Comparison of ENCODE assay signal across 16 mouse cellular contexts in the genomic region with DNA sequence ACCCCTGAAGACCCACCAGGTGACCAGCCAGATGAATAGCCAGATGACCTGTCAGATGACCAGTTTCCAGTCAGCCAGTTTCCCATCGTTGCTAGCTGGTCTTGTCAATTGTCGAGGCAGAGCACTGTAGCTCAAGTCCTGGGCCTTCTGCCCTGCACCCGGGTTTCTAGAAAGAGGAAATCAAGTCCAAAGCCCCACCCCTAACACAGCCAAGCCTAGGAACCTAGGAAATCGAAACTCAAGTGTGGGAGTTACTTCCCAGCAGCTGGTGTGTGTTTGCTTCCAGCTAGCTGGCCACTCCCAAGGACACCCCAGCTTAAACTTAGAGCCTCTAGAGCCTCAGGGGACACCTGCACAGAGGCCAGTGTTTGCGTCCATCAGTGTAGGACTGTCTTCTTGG. TPM values are rescaled to one million over a fixed set of nuclear protein-coding genes. Genes with fewer than 3 reads are reported as not detected.
A peak's percentile ranks its signal among the peaks of the same experiment; 100 is the strongest.
DNase-seq lines count a peak whose midpoint lies in the region; ATAC-seq and TF ChIP-seq lines count a peak whose summit lies in the region.
"Had no signal": no experiment of that assay in that cellular context is flagged by ENCODE, and none has a peak within 500 bp of the region (broad histone marks: within the 10 kb centered on the region; RNA-seq: fewer than 3 reads in every experiment).

A gene (minus strand): TSS at position 166 of the 400 bp plus-strand sequence.

- H3K4me2 ChIP-seq in heart, embryonic 12.5 days, result no peak within 1 kb of the TSS
- no peak within 1 kb of the TSS for H3K4me2 ChIP-seq in stomach, postnatal 0 days (replicated peaks; ENCODE audit: low read depth)

- no peaks in the 10 kb centered on the region for H3K4me1 ChIP-seq in heart, embryonic 12.5 days (replicated peaks)
- H3K4me1 ChIP-seq in stomach, postnatal 0 days (replicated peaks; ENCODE audit: control insufficient read depth, insufficient read depth), result no peaks in the 10 kb centered on the region
- H3K4me1 ChIP-seq: limb, embryonic 10.5 days had no signal

- H3K27me3 ChIP-seq in heart, embryonic 12.5 days (replicated peaks), result peaks cover 24% of the 10 kb centered on the region
- H3K27me3 ChIP-seq in stomach, postnatal 0 days (ENCODE audit: control insufficient read depth, insufficient read depth, low read length), result no peaks in the 10 kb centered on the region

- H3K9ac ChIP-seq in heart, embryonic 12.5 days, result no peak within 1 kb of the TSS
- no peak within 1 kb of the TSS for H3K9ac ChIP-seq in stomach, postnatal 0 days (ENCODE audit: low read length)

- TF ChIP-seq CTCF in stomach, postnatal 0 days (IDR thresholded peaks at IDR 0.05; ENCODE audit: low read depth), result no peak

- 50% methylated on average over 5 of the region's 5 CpGs for WGBS in heart, embryonic 12.5 days
- WGBS in stomach, postnatal 0 days, result 45% methylated on average over 5 of the region's 5 CpGs

- no peaks in the 10 kb centered on the region for H3K36me3 ChIP-seq in heart, embryonic 12.5 days
- no peaks in the 10 kb centered on the region for H3K36me3 ChIP-seq in stomach, postnatal 0 days (ENCODE audit: control insufficient read depth, insufficient read depth, low read length)
- H3K36me3 ChIP-seq: limb, embryonic 10.5 days had no signal

- no peak for ATAC-seq in heart, embryonic 12.5 days (ENCODE audit: insufficient number of reproducible peaks, low FRiP score)
- ATAC-seq in hematopoietic stem cell, adult 5-6 weeks (replicated peaks in 1 of 2; ENCODE audit: insufficient read depth in 1 of 2, low FRiP score in 2 of 2, low TSS enrichment in 1 of 2, low read depth in 1 of 2, poor library complexity in 2 of 2, severe bottlenecking in 2 of 2), result peak; percentile 40 to 69; a peak in 2 of 4 replicates
- peak; percentile 53; the same call in 1 of the 2 replicates for ATAC-seq in stomach, postnatal 0 days (ENCODE audit: low FRiP score, low TSS enrichment)
- ATAC-seq: activated CD4-positive, CD25-positive, alpha-beta regulatory T cell, adult 4 months; inflammation-experienced regulatory T-cells, adult 6 months had no signal

- DNase-seq in heart, adult 18-20 months, result peak; percentile 22 to 64
- peak; percentile 28 for DNase-seq in lung, postnatal 36 days
- no peak for DNase-seq in lung, postnatal 4 days
- DNase-seq in stomach, postnatal 0 days (ENCODE audit: low spot score), result no peak
- no peak for DNase-seq in layer of hippocampus, postnatal 14 days (ENCODE audit: low spot score in 2 of 2)
- DNase-seq in urinary bladder, adult 18-20 months (ENCODE audit: low spot score in 2 of 2), result no peak
- DNase-seq: gastrocnemius, postnatal 14 days; right cerebral cortex, postnatal 25 days; thymus, postnatal 14 days had no signal

- H3K9me3 ChIP-seq in heart, embryonic 12.5 days (replicated peaks), result no peaks in the 10 kb centered on the region; the same call in 1 of the 2 replicates
- H3K9me3 ChIP-seq in stomach, postnatal 0 days (ENCODE audit: control insufficient read depth, low read length), result no peaks in the 10 kb centered on the region
- H3K9me3 ChIP-seq: limb, embryonic 10.5 days had no signal

- no peak within 1 kb of the TSS for H3K4me3 ChIP-seq in heart, embryonic 12.5 days
- H3K4me3 ChIP-seq in stomach, postnatal 0 days (ENCODE audit: low read depth, low read length), result no peak within 1 kb of the TSS
- H3K4me3 ChIP-seq: layer of hippocampus, adult 2 months; limb, embryonic 10.5 days had no signal

- H3K27ac ChIP-seq in heart, embryonic 12.5 days (ENCODE audit: poor library complexity, severe bottlenecking), result no peak within 1 kb of the TSS
- no peak within 1 kb of the TSS for H3K27ac ChIP-seq in stomach, postnatal 0 days (replicated peaks)
- H3K27ac ChIP-seq: layer of hippocampus, adult 2 months; limb, embryonic 10.5 days had no signal

- no peak for TF ChIP-seq EP300 in stomach, postnatal 0 days (optimal IDR thresholded peaks at IDR 0.05)

RNA-seq across cellular contexts. Expression of the gene that starts here (rescaled TPM):
- total RNA-seq in heart, adult 18-20 months (2021), result 1 to 10 TPM; 1.1 to 1.2 TPM
- polyA plus RNA-seq in heart, embryonic 12.5 days (2016; fragmentation: Nextera tagmentation; extraction: Ambion mirVana), result 0.08 and 0.11 TPM in 2 replicates
- 3.7 and 6.8 TPM in 2 replicates for total RNA-seq in hematopoietic stem cell, adult 5-6 weeks (2017)
- 0.59 and 0.74 TPM in 2 replicates for polyA plus RNA-seq in stomach, postnatal 0 days (2015; fragmentation: Nextera tagmentation; extraction: Ambion mirVana)
- total RNA-seq in layer of hippocampus, postnatal 14 days (2021), result under 1 TPM; 0.12 to 0.16 TPM
- total RNA-seq: layer of hippocampus, adult 2 months had no signal
- polyA plus RNA-seq: limb, embryonic 10.5 days; neural tube, embryonic 11.5 days had no signal

Comparison
In these comparisons a context has a peak if more than half of its experiments do, and no peak if none do; other contexts are left out.
1. DNase-seq: peak in heart, adult 18-20 months (2 of 2) and lung, postnatal 36 days (single experiment); none in lung, postnatal 4 days (0 of 2), stomach, postnatal 0 days (single experiment), layer of hippocampus, postnatal 14 days (0 of 2) and urinary bladder, adult 18-20 months (0 of 2).
2. Peak in ATAC-seq in stomach, postnatal 0 days; RNA of the gene not detected or under 1 TPM.